Mouse (Mus musculus) bone marrow macrophage, adult 2 months (primary cell): Measurements from ENCODE around the gene Duox2. TPM values are rescaled to one million over a fixed set of nuclear protein-coding genes. Genes with fewer than 3 reads are reported as not detected.

ENCODE experiments used
- H3K27ac ChIP-seq: 2 replicates; pipeline ENCODE4 v1.5.1; 2012; ENCODE audit warnings: low read depth, low read length; ENCODE audit not compliant: insufficient read depth
- H3K4me1 ChIP-seq: 2 replicates; pipeline ENCODE4 v1.6.1; 2012; ENCODE audit warnings: low read length; ENCODE audit not compliant: control insufficient read depth, insufficient read depth
- H3K4me3 ChIP-seq: 2 replicates; pipeline ENCODE4 v1.5.1; 2012; ENCODE audit warnings: mild to moderate bottlenecking, low read length, moderate library complexity; ENCODE audit not compliant: insufficient read depth
- CTCF ChIP-seq: IDR thresholded peaks from 2 replicates; pipeline ENCODE4 v1.5.1; 2012; ENCODE audit warnings: low read depth, mild to moderate bottlenecking, low read length, moderate library complexity
- POLR2A ChIP-seq: IDR thresholded peaks from 2 replicates; pipeline ENCODE4 v1.6.1; 2012; ENCODE audit warnings: mild to moderate bottlenecking, low read depth, low read length, borderline replicate concordance
- polyA plus RNA-seq: library from polyadenylated mRNA; stranded (reverse); fragments of >200 nt; gene quantifications from 2 replicates; pipeline ENCODE4 v1.2.4, GENCODE M21; 2012; ENCODE audit not compliant: missing spikeins, insufficient read depth, insufficient read length

Duox2 gene
- polyA plus RNA-seq, 1 experiment = not detected

DNA sequence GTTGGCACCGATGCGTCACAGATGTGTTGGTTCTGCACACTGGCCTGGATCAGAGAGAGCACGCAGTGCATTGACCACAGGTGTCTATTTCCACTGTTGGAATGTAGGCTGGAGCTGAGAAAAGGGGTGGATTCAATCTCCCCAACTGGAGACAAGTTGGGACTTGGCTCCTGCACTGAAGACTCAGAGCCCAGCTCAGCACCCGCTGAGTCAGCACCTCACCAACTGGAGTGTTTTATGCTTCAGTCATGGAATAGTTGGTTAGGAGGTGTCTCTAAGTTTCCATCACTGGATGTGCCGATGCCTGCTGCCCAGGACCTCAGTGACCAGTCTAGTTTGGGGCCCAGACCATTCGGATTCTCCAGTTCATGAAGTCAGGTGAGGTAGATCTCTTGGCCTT is 67.9 kb downstream of the Duox2 start:
- TF ChIP-seq CTCF (no peak), POLR2A (no peak)
- Histone ChIP-seq H3K4me1 (peaks cover 3% of the 10 kb centered on the region), H3K27ac (no peak overlapping the region), H3K4me3 (no peak overlapping the region)

Other genes starting within 250 kb of the Duox2 start
- gene Spg11, start 180.1 kb downstream of the Duox2 start, polyA plus RNA-seq = 15.3 and 16.4 TPM in 2 replicates
- gene B2m, start 150.8 kb downstream of the Duox2 start, polyA plus RNA-seq = 8,073 and 8,193 TPM in 2 replicates
- gene Trim69, start 137.7 kb downstream of the Duox2 start, polyA plus RNA-seq = not detected in 2 replicates
- 0.23 and 0.33 TPM in 2 replicates for gene Patl2, start 112.3 kb downstream of the Duox2 start, polyA plus RNA-seq
- gene Terb2, start 112.2 kb downstream of the Duox2 start, polyA plus RNA-seq = not detected in 2 replicates
- 70.4 and 74.9 TPM in 2 replicates for gene Sord, start 63.7 kb downstream of the Duox2 start, polyA plus RNA-seq
- not detected in 2 replicates for gene Duoxa2, start 451 bp upstream of the Duox2 start, polyA plus RNA-seq
- not detected in 2 replicates for gene Duoxa1, start 15.3 kb upstream of the Duox2 start, polyA plus RNA-seq
- gene Duox1, start 17.2 kb upstream of the Duox2 start, polyA plus RNA-seq = not detected in 2 replicates
- 2.6 TPM in 2 replicates for gene Shf, start 70.7 kb upstream of the Duox2 start, polyA plus RNA-seq
- 22.4 and 29.6 TPM in 2 replicates for gene Slc28a2, start 128.0 kb upstream of the Duox2 start, polyA plus RNA-seq
- gene Gm14085, start 186.5 kb upstream of the Duox2 start, polyA plus RNA-seq = 1.2 TPM in 1 of 2 replicates, not detected in the other